6 mouse cellular contexts compared by ENCODE assay signal in the genomic region with DNA sequence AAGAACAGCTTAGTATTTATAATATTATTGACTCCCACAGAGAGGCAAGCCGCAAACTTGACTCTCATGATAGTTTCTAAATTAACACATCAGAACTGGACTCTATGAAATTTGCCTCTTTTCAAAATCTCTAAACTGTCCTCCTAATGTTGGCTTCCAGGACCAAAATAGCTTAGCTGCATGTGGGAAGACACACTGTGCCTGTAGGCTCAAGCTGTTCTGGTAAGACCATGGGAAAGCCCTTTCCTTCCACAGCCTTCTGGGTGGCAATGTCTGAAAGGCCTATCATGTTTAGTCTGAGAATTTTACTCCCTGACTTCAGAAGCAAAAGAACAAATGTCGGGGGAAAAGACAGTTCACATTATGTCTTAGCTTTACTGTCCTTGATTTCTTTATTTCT.
"Had no signal": no experiment of that assay in that cellular context is flagged by ENCODE, and none has a peak within 500 bp of the region (broad histone marks: within the 10 kb centered on the region; RNA-seq: fewer than 3 reads in every experiment).

No protein-coding gene starts in this region.

- DNase-seq: kidney, adult 11 months; kidney, adult 9 months; kidney, postnatal 36 days; lung, adult 2 months; lung, postnatal 36 days; thymus, postnatal 4 days had no signal
